Mouse (Mus musculus): Measurements from ENCODE around the gene Mpc1. TPM values are rescaled to one million over a fixed set of nuclear protein-coding genes. Genes with fewer than 3 reads are reported as not detected.
A peak's percentile ranks its signal among the peaks of the same experiment; 100 is the strongest.

Gene Mpc1
- polyA plus RNA-seq, 1 experiment, result 127 TPM

- no peak overlapping the region for H3K4me3 ChIP-seq (ENCODE audit: control insufficient read depth, insufficient read depth, low read length)
- TF ChIP-seq CTCF (IDR thresholded peaks at IDR 0.05; ENCODE audit: borderline replicate concordance, control insufficient read depth, extremely low read depth, insufficient read depth, low read length, poor library complexity) (no peak), POLR2A (IDR thresholded peaks at IDR 0.05; ENCODE audit: control insufficient read depth, extremely low read depth, insufficient read depth, low read length, poor library complexity) (no peak)
- no peaks in the 10 kb centered on the region for H3K27me3 ChIP-seq (ENCODE audit: control insufficient read depth, insufficient read depth, low read length)
- H3K4me1 ChIP-seq (replicated peaks; ENCODE audit: control insufficient read depth, insufficient read depth, low read length), result no peaks in the 10 kb centered on the region
- DNase-seq, result no peak
- H3K27ac ChIP-seq (ENCODE audit: control insufficient read depth, insufficient read depth, low read length), result no peak overlapping the region
- H3K36me3 ChIP-seq (ENCODE audit: control insufficient read depth, insufficient read depth, low read length), result no peaks in the 10 kb centered on the region
Measured at GRCm38 (mm10) chr17:8299524-8299923, 16.8 kb downstream of the Mpc1 start.

GRCm38 (mm10) chr17:8301515-8301914 is 18.8 kb downstream of the Mpc1 start:
- no peak for TF ChIP-seq POLR2A (IDR thresholded peaks at IDR 0.05; ENCODE audit: control insufficient read depth, extremely low read depth, insufficient read depth, low read length, poor library complexity)
- TF ChIP-seq CTCF (IDR thresholded peaks at IDR 0.05; ENCODE audit: borderline replicate concordance, control insufficient read depth, extremely low read depth, insufficient read depth, low read length, poor library complexity), result no peak
- no peak overlapping the region for H3K27ac ChIP-seq (ENCODE audit: control insufficient read depth, insufficient read depth, low read length)
- DNase-seq, result no peak
- no peaks in the 10 kb centered on the region for H3K4me1 ChIP-seq (replicated peaks; ENCODE audit: control insufficient read depth, insufficient read depth, low read length)
- WGBS, result 80% methylated on average over 4 of the region's 4 CpGs
- no peak overlapping the region for H3K4me3 ChIP-seq (ENCODE audit: control insufficient read depth, insufficient read depth, low read length)
- H3K36me3 ChIP-seq (ENCODE audit: control insufficient read depth, insufficient read depth, low read length), result no peaks in the 10 kb centered on the region
- no peaks in the 10 kb centered on the region for H3K27me3 ChIP-seq (ENCODE audit: control insufficient read depth, insufficient read depth, low read length)

- Histone ChIP-seq H3K27me3 (ENCODE audit: control insufficient read depth, insufficient read depth, low read length) (no peaks in the 10 kb centered on the region), H3K4me3 (ENCODE audit: control insufficient read depth, insufficient read depth, low read length) (no peak overlapping the region), H3K27ac (ENCODE audit: control insufficient read depth, insufficient read depth, low read length) (no peak overlapping the region), H3K4me1 (replicated peaks; ENCODE audit: control insufficient read depth, insufficient read depth, low read length) (no peaks in the 10 kb centered on the region), H3K36me3 (ENCODE audit: control insufficient read depth, insufficient read depth, low read length) (no peaks in the 10 kb centered on the region)
- no peak for DNase-seq
- TF ChIP-seq CTCF (IDR thresholded peaks at IDR 0.05; ENCODE audit: borderline replicate concordance, control insufficient read depth, extremely low read depth, insufficient read depth, low read length, poor library complexity) (no peak), POLR2A (IDR thresholded peaks at IDR 0.05; ENCODE audit: control insufficient read depth, extremely low read depth, insufficient read depth, low read length, poor library complexity) (no peak)
- 56% methylated on average over 7 of the region's 7 CpGs for WGBS
Measured at GRCm38 (mm10) chr17:8302772-8303438, 20.2 kb downstream of the Mpc1 start.

GRCm38 (mm10) chr17:8303671-8304070 is 21.0 kb downstream of the Mpc1 start:
- Histone ChIP-seq H3K4me1 (replicated peaks; ENCODE audit: control insufficient read depth, insufficient read depth, low read length) (no peaks in the 10 kb centered on the region), H3K36me3 (ENCODE audit: control insufficient read depth, insufficient read depth, low read length) (no peaks in the 10 kb centered on the region), H3K4me3 (ENCODE audit: control insufficient read depth, insufficient read depth, low read length) (no peak overlapping the region), H3K27me3 (ENCODE audit: control insufficient read depth, insufficient read depth, low read length) (no peaks in the 10 kb centered on the region), H3K27ac (ENCODE audit: control insufficient read depth, insufficient read depth, low read length) (no peak overlapping the region)
- 94% methylated on average over 5 of the region's 5 CpGs for WGBS
- no peak for TF ChIP-seq POLR2A (IDR thresholded peaks at IDR 0.05; ENCODE audit: control insufficient read depth, extremely low read depth, insufficient read depth, low read length, poor library complexity)
- no peak for TF ChIP-seq CTCF (IDR thresholded peaks at IDR 0.05; ENCODE audit: borderline replicate concordance, control insufficient read depth, extremely low read depth, insufficient read depth, low read length, poor library complexity)
- no peak for DNase-seq

GRCm38 (mm10) chr17:8305801-8306200 is 23.1 kb downstream of the Mpc1 start:
- TF ChIP-seq POLR2A (IDR thresholded peaks at IDR 0.05; ENCODE audit: control insufficient read depth, extremely low read depth, insufficient read depth, low read length, poor library complexity) (no peak), CTCF (IDR thresholded peaks at IDR 0.05; ENCODE audit: borderline replicate concordance, control insufficient read depth, extremely low read depth, insufficient read depth, low read length, poor library complexity) (no peak)
- DNase-seq, result no peak
- Histone ChIP-seq H3K4me1 (replicated peaks; ENCODE audit: control insufficient read depth, insufficient read depth, low read length) (no peaks in the 10 kb centered on the region), H3K36me3 (ENCODE audit: control insufficient read depth, insufficient read depth, low read length) (no peaks in the 10 kb centered on the region), H3K27me3 (ENCODE audit: control insufficient read depth, insufficient read depth, low read length) (no peaks in the 10 kb centered on the region), H3K4me3 (ENCODE audit: control insufficient read depth, insufficient read depth, low read length) (no peak overlapping the region), H3K27ac (ENCODE audit: control insufficient read depth, insufficient read depth, low read length) (no peak overlapping the region)
- WGBS, result 76% methylated on average over 3 of the region's 3 CpGs

GRCm38 (mm10) chr17:8310838-8311614 is 28.3 kb downstream of the Mpc1 start, which contains the start of gene Sft2d1:
Sft2d1 (plus strand) TSS chr17:8311102.
- Histone ChIP-seq H3K27ac (ENCODE audit: control insufficient read depth, insufficient read depth, low read length) (no peak within 1 kb of the TSS), H3K27me3 (ENCODE audit: control insufficient read depth, insufficient read depth, low read length) (no peaks in the 10 kb centered on the region), H3K36me3 (ENCODE audit: control insufficient read depth, insufficient read depth, low read length) (no peaks in the 10 kb centered on the region), H3K4me1 (replicated peaks; ENCODE audit: control insufficient read depth, insufficient read depth, low read length) (peaks cover 6% of the 10 kb centered on the region), H3K4me3 (ENCODE audit: control insufficient read depth, insufficient read depth, low read length) (peak within 1 kb of the TSS; percentile 62)
- WGBS, result under 1% methylated on average over 54 of the region's 54 CpGs
- TF ChIP-seq POLR2A (IDR thresholded peaks at IDR 0.05; ENCODE audit: control insufficient read depth, extremely low read depth, insufficient read depth, low read length, poor library complexity) (peak; percentile 53; the same call in 1 of the 2 replicates), CTCF (IDR thresholded peaks at IDR 0.05; ENCODE audit: borderline replicate concordance, control insufficient read depth, extremely low read depth, insufficient read depth, low read length, poor library complexity) (0 out of 2 replicates have a peak, but pooled peaks have one; percentile 19)
- peak; percentile 96 for DNase-seq
